Mouse (Mus musculus): Measurements from ENCODE around the gene Carmil1. TPM values are rescaled to one million over a fixed set of nuclear protein-coding genes. Genes with fewer than 3 reads are reported as not detected.

Carmil1 gene
- polyA plus RNA-seq, 1 experiment from 2014 or later, result 17.5 TPM

DNA sequence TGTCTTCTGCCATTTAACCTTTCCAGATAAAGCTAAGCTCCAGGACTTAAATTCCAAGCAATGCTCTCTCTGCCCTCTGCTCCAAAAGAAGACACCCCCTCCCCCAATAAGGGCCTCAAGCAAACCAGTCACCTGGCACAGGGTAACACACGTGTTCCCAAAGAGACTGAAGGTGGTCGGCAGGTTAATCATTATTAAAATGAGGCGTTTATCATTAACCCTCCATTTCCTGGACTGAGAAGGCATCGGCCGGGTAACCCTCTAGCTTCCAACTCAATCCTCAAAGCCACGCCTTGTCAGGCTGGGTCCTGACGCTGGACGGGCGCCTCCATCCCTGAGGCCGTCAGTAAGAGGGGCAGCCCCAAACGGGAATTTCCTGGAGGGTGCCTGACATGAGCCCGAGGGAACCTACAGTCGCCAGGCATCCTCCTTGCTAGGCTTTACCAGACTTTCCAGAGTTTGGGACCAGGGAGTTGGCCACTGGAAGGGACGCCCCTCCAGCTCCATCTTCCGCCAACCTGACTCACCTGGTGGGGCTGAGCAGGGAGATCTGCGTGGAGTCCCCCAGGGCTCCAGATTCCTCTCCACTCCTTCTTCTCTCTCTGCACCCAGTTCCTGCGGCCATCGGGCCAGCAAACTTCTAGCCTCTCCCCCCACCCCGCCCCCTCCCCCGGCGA is 695 bp downstream of the Carmil1 start:
- Histone ChIP-seq H3K9me3 (replicated peaks) (no peaks in the 10 kb centered on the region), H3K4me1 (peaks cover 23% of the 10 kb centered on the region), H3K4me3 (peak overlapping the region; percentile 74), H3K27me3 (ENCODE audit: low read depth, poor library complexity, severe bottlenecking) (peaks cover 21% of the 10 kb centered on the region), H3K36me3 (no peaks in the 10 kb centered on the region), H3K27ac (replicated peaks) (peak overlapping the region; percentile 93)
- peak; percentile 48 for DNase-seq (ENCODE audit: low spot score)
- 2% methylated on average over 20 of the region's 21 CpGs for WGBS

DNA sequence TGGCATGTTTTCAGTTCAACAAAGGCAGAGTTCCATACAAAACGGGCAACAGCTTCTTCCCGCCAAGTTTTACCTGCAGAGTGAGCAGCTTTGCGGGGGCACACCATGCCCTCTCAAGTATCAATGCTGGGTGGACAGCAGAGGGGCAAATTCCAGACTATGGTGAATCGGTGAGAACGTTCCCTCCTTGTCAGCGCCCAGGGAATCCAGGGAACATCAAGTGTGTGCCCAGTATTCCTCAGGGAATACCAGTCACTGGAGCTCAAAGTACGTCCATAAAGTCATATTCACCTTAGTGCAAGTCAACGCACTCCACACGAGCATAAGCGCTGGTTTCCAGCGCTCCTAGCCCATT is 1.2 kb downstream of the Carmil1 start:
- Histone ChIP-seq H3K4me1 (peaks cover 23% of the 10 kb centered on the region), H3K27me3 (ENCODE audit: low read depth, poor library complexity, severe bottlenecking) (peaks cover 21% of the 10 kb centered on the region), H3K9me3 (replicated peaks) (no peaks in the 10 kb centered on the region), H3K36me3 (no peaks in the 10 kb centered on the region), H3K27ac (replicated peaks) (no peak overlapping the region), H3K4me3 (peak overlapping the region; percentile 74)
- no peak for DNase-seq (ENCODE audit: low spot score)
- WGBS, result 58% methylated on average over 11 of the region's 11 CpGs

DNA sequence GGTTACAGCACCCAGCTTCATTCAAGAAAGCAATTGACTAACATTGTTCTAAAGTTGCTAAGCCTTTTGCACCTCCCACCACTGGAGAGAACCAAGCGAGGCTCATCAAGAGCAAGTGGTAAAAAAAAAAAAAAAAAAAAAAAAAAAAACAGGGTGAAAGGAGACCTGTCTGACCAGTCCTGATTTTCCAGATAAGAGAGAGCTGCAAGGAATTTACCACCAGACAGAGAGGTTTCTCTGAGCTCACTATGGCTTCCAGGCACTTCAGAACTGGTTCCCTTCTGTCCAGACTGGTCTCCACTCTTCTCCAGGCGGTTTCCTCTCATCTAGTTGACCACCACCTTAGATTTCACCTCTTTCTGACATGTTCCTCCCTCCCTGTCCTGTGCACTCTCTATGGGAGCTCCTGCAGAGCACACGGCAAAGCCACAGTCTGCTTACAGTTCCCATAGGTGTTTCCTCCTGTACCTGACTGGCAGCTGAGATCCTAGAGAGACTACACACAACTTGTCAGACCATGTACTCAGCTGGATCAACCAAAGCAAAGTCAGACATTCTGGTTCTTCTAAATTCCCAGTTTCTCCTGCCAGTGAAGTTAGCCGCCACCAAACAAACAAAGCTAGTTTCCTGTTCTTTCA is 7.7 kb downstream of the Carmil1 start:
- H3K9me3 ChIP-seq (replicated peaks), result no peaks in the 10 kb centered on the region
- no peaks in the 10 kb centered on the region for H3K4me1 ChIP-seq
- no peaks in the 10 kb centered on the region for H3K27me3 ChIP-seq (ENCODE audit: low read depth, poor library complexity, severe bottlenecking)
- H3K4me3 ChIP-seq, result no peak overlapping the region
- no peak for DNase-seq (ENCODE audit: low spot score)
- no peak overlapping the region for H3K27ac ChIP-seq (replicated peaks)
- WGBS, result 74% methylated on average over 4 of the region's 4 CpGs
- no peaks in the 10 kb centered on the region for H3K36me3 ChIP-seq

DNA sequence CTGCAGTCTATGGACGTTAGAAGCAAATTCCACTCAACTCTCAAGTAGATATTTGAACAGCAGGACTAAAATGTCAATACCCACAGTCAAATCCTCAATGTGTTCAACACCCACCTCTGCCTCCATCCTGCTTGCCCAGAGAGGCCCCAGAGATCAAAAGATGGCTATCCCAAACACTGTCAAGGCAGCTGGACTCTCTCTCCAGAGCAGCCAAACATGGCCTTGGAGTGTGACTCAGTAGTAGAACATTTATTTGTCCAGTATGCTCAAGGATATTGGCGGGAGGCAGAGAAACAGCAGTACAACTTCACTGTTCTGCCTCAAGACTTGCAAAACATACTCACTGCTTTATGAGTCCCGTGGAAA is 11.5 kb downstream of the Carmil1 start:
- H3K36me3 ChIP-seq, result no peaks in the 10 kb centered on the region
- no peak for DNase-seq (ENCODE audit: low spot score)
- no peaks in the 10 kb centered on the region for H3K27me3 ChIP-seq (ENCODE audit: low read depth, poor library complexity, severe bottlenecking)

DNA sequence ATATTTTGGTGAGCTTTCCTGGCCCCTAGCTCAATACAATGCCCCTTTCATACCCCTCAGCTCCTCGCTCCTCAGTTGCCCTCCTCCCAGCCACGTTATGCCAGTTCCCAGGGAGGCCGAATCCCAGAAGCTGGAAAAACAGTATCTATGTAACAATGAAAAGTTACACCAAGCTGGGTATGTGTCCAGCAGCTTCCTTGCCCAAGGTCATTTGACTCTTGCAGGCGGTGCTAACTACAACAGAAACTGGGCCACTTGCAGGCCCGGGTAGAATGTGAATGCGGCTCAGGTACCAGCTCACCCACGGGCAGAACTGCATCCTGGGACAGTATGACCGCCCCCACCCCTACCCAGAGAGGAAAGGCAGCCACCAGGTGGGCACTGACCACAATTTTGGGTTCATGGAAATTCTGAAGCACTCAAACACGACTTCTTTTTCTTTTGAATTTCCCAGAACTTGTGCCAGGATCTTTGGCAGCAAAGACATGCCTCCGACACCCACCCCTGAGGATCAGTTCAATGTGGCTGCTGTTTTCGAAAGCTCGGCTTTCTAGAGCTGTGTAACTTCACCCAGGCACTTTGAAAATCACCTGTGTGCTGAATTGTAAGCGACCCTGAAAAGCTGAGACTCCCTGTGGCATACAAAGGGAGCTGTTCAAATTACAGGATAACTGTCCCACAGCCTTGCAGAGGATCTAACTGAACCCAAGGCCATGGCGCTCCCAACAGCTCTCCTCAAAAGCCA is 12.1 kb downstream of the Carmil1 start:
- no peaks in the 10 kb centered on the region for H3K36me3 ChIP-seq
- no peaks in the 10 kb centered on the region for H3K27me3 ChIP-seq (ENCODE audit: low read depth, poor library complexity, severe bottlenecking)
- no peak overlapping the region for H3K4me3 ChIP-seq
- DNase-seq (ENCODE audit: low spot score), result no peak
- H3K4me1 ChIP-seq, result no peaks in the 10 kb centered on the region
- H3K9me3 ChIP-seq (replicated peaks), result no peaks in the 10 kb centered on the region
- H3K27ac ChIP-seq (replicated peaks), result no peak overlapping the region; the same call in 1 of the 2 replicates
- WGBS, result 77% methylated on average over 14 of the region's 14 CpGs

More for the DNA sequence above, 11.5 kb downstream of the Carmil1 start:
- WGBS, result 78% methylated on average over 3 of the region's 3 CpGs
- Histone ChIP-seq H3K4me1 (no peaks in the 10 kb centered on the region), H3K27ac (replicated peaks) (no peak overlapping the region), H3K9me3 (replicated peaks) (no peaks in the 10 kb centered on the region), H3K4me3 (no peak overlapping the region)

DNA sequence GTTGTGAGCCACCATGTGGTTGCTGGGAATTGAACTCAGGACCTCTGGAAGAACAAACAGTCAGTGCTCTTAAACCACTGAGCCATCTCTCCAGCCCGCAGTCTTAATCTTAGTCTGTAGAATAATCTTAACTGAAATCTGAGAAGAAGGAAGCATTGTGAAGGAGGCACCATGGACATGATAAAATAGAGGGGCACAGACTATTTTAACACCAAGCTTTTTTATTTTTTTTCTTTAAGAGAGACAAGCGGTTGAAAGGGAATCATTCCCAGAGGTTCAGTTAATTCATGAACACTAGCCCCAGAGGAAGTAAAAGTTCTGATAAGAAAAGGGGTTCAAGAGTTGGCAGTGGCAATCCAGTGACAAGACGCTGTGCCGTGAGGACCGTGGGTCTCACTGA is 15.8 kb downstream of the Carmil1 start:
- no peak for DNase-seq (ENCODE audit: low spot score)
- H3K4me1 ChIP-seq, result no peaks in the 10 kb centered on the region
- 95% methylated on average over 5 of the region's 5 CpGs for WGBS
- H3K36me3 ChIP-seq, result no peaks in the 10 kb centered on the region
- H3K9me3 ChIP-seq (replicated peaks), result no peaks in the 10 kb centered on the region
- H3K27me3 ChIP-seq (ENCODE audit: low read depth, poor library complexity, severe bottlenecking), result no peaks in the 10 kb centered on the region
- no peak overlapping the region for H3K27ac ChIP-seq (replicated peaks)
- no peak overlapping the region for H3K4me3 ChIP-seq

DNA sequence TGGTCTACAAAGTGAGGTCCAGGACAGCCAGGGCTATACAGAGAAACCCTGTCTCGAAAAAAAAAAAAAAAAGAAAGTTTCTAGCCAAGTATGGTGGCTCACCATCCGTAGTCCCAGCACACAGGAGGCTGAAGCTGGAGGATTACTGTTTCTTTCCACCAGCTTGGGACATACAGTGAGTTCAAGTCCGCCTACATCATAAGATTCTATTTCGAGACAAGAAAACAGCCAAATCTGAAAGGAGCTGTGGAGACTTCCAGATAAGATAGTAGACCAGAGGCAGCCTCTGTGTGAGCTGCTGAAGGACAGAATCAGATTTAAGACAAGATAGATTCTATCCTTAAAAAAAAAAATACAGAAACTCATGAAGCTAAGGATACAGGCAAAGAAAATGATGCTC is 17.0 kb downstream of the Carmil1 start:
- Histone ChIP-seq H3K4me1 (no peaks in the 10 kb centered on the region), H3K4me3 (no peak overlapping the region), H3K9me3 (replicated peaks) (no peaks in the 10 kb centered on the region), H3K27ac (replicated peaks) (no peak overlapping the region), H3K36me3 (no peaks in the 10 kb centered on the region), H3K27me3 (ENCODE audit: low read depth, poor library complexity, severe bottlenecking) (no peaks in the 10 kb centered on the region)
- DNase-seq (ENCODE audit: low spot score), result no peak
- WGBS, result 85% methylated on average over 4 of the region's 4 CpGs

DNA sequence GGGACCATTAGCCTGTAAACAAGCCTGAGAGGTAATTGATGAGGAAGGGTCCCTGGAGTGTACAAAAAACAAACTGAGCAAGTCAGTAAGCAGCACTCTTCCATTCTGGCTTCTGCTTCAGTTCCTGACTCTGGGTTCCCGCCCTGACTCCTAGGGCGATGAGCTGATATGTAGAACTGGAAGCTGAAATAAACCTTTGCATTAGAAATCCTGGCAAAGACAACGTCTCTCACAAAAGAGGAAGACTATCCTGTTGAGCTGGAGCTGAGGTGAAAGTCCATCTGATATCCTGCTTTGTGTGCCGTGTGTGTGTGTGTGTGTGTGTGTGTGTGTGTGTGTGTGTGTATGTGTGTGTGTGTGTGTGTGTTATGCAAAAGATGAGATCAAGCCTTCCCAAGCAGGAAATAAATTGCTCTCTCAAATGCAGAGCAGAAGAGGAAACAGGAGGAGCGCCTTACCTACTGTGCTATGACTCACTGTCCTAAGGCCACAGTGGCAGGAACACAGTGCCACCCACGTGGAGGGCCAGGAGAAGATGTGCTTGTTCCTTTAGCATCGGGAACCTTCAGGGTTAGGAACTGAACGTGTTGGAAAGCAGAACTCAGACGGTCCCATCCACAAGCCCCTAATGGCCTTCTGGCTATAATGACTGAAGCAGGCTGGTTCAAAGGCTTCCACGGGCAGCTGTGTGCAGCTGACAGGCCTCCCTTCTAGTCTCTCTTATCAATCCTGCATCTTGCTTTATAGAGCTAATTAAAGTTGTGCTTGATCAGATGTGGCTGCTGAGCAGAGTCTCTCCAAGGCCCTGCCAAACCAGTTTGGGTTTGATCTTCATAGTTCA is 19.6 kb downstream of the Carmil1 start:
- 0 out of 2 replicates have a peak, but pooled peaks cover 2% of the 10 kb centered on the region for H3K4me1 ChIP-seq
- 84% methylated on average over 10 of the region's 10 CpGs for WGBS
- H3K4me3 ChIP-seq, result no peak overlapping the region
- no peak overlapping the region for H3K27ac ChIP-seq (replicated peaks)
- DNase-seq (ENCODE audit: low spot score), result no peak
- H3K36me3 ChIP-seq, result no peaks in the 10 kb centered on the region
- no peaks in the 10 kb centered on the region for H3K27me3 ChIP-seq (ENCODE audit: low read depth, poor library complexity, severe bottlenecking)
- H3K9me3 ChIP-seq (replicated peaks), result no peaks in the 10 kb centered on the region

DNA sequence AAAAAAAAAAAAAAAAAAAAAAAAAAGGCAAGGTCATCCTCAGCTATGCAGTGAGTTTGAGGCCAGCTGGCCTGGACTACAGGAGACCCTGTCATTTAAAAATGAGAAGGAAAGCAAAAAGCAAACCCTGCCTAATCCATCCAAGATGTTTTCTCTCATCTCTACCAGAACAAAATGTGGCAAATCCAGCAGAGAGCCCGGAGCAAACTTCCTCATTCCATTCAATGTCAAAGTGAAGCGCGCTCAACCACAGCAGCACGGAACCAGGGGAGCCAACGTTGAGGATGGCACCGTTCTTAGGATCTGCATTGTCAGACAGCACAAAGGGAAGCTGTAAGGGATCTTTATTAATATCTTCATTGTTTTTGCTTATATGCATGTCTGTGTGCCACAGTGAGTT is 22.8 kb downstream of the Carmil1 start:
- no peaks in the 10 kb centered on the region for H3K27me3 ChIP-seq (ENCODE audit: low read depth, poor library complexity, severe bottlenecking)
- WGBS, result 88% methylated on average over 6 of the region's 6 CpGs

DNA sequence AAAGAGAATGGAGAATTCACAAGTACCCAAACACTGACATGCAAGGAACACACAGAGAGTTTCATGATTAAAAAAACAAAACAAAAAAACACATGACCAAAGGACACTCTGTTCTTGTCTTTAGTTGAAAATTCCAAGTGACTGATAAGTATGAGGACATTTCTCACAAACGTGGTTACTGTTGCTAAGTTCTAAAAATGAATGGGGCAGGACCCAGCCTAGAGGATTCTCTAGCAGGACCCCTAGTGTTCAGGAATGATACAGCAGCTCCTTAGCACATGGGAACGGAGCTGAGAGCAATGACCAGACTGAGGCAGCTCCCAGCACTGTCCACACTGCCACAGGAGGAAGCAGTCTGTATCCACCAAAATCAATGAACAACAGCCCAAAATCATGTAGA is 26.6 kb downstream of the Carmil1 start:
- no peak overlapping the region for H3K4me3 ChIP-seq
- 34% methylated on average over 2 of the region's 2 CpGs for WGBS
- no peak overlapping the region for H3K27ac ChIP-seq (replicated peaks)
- H3K9me3 ChIP-seq (replicated peaks), result no peaks in the 10 kb centered on the region
- no peaks in the 10 kb centered on the region for H3K36me3 ChIP-seq
- H3K4me1 ChIP-seq, result 0 out of 2 replicates have a peak, but pooled peaks cover 2% of the 10 kb centered on the region
- no peaks in the 10 kb centered on the region for H3K27me3 ChIP-seq (ENCODE audit: low read depth, poor library complexity, severe bottlenecking)
- DNase-seq (ENCODE audit: low spot score), result peak; percentile 19

More for the DNA sequence above, 22.8 kb downstream of the Carmil1 start:
- Histone ChIP-seq H3K9me3 (replicated peaks) (no peaks in the 10 kb centered on the region), H3K4me3 (no peak overlapping the region), H3K36me3 (no peaks in the 10 kb centered on the region), H3K27ac (replicated peaks) (no peak overlapping the region), H3K4me1 (0 out of 2 replicates have a peak, but pooled peaks cover 2% of the 10 kb centered on the region)
- no peak for DNase-seq (ENCODE audit: low spot score)

DNA sequence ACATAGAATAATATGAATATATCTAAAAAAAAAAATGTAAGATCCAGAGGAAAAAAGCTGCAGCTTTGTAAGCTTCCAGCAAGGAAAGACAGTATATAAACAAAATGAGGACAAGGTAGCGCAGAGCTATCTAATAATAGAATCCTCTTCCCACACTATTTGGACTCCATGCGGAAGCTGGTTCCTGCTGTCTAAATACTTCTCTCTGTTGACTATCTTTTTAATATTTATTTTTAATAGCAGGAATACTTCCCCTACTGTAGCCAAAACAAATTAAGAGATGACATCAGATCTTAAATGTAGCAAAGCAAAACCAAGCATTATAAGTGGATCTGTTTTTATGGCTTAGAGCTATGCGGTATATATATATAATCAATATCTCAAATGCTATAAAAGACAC is 27.0 kb downstream of the Carmil1 start:
- Histone ChIP-seq H3K27ac (replicated peaks) (no peak overlapping the region), H3K4me3 (no peak overlapping the region), H3K4me1 (0 out of 2 replicates have a peak, but pooled peaks cover 2% of the 10 kb centered on the region), H3K9me3 (replicated peaks) (no peaks in the 10 kb centered on the region), H3K36me3 (no peaks in the 10 kb centered on the region), H3K27me3 (ENCODE audit: low read depth, poor library complexity, severe bottlenecking) (no peaks in the 10 kb centered on the region)
- DNase-seq (ENCODE audit: low spot score), result no peak
- WGBS, result 95% methylated on average over 3 of the region's 3 CpGs

DNA sequence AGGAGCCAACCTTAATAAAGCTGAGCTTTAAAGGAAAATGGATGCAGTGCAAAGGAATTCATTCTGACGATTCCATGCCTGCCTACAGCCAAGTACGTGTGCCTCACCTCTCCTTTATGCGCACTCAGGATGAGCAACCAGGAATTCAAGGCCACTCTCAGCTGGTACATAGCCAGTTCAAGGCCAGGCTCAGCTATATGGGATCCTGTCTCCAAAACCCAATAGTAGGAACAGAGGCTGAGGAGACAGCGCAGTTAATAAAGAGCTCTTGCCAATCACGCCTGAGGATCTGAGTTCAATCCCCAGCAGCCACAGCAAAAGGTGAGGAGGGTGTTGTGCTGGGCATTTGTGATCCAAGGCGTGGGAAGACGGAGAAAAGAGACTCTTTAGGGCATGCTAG is 29.4 kb downstream of the Carmil1 start:
- Histone ChIP-seq H3K9me3 (replicated peaks) (no peaks in the 10 kb centered on the region), H3K4me3 (no peak overlapping the region), H3K4me1 (no peaks in the 10 kb centered on the region), H3K36me3 (no peaks in the 10 kb centered on the region), H3K27ac (replicated peaks) (no peak overlapping the region), H3K27me3 (ENCODE audit: low read depth, poor library complexity, severe bottlenecking) (no peaks in the 10 kb centered on the region)
- WGBS, result 85% methylated on average over 7 of the region's 7 CpGs
- no peak for DNase-seq (ENCODE audit: low spot score)

All from midbrain, embryonic 10.5 days (tissue).